Mouse (Mus musculus): Measurements from ENCODE around the gene Olfr432. TPM values are rescaled to one million over a fixed set of nuclear protein-coding genes. Genes with fewer than 3 reads are reported as not detected.
"Not testable (repeated sequence)": the region's sequence is repeated elsewhere in the genome, so short reads cannot be mapped to it uniquely, and the experiment has no call there.

The Olfr432 gene
- polyA plus RNA-seq, 2 experiments = not detected

DNA sequence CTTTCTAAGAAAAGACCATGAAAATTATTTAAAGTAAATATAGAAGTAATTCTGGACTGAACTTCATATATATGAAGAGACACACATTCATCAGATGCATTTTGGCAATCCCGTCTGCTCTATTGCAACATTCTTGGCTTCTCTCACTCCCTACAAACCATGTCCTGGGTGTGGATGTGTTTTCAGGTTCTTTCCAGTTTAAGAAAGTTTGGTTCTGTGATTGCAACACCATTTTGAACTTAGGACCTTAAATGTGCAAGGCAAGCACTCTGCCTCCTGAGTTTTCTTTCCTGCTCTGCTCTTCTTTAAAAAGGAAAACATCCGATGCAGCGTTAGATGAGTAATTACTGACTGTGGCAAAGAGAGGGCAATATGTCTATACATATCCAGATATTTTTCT, 10.5 kb upstream of the Olfr432 start:
- Histone ChIP-seq H3K9me3 (ENCODE audit: control insufficient read depth, low read length) (no peaks in the 10 kb centered on the region), H3K27ac (replicated peaks; ENCODE audit: low read depth, low read length) (no peak overlapping the region), H3K4me2 (replicated peaks; ENCODE audit: low read depth, low read length, severe bottlenecking) (no peak overlapping the region), H3K27me3 (ENCODE audit: control insufficient read depth, insufficient read depth, low read length) (no peaks in the 10 kb centered on the region), H3K9ac (ENCODE audit: low read depth, low read length, severe bottlenecking) (no peak overlapping the region), H3K4me1 (ENCODE audit: control insufficient read depth, insufficient read depth, low read length) (no peaks in the 10 kb centered on the region), H3K36me3 (ENCODE audit: control insufficient read depth, insufficient read depth, low read length) (no peaks in the 10 kb centered on the region), H3K4me3 (replicated peaks; ENCODE audit: low read length) (no peak overlapping the region)
- ATAC-seq (ENCODE audit: low FRiP score, low read depth) (no peak), DNase-seq (ENCODE audit: low spot score) (no peak)
- 89% methylated on average over 3 of the region's 3 CpGs for WGBS
- TF ChIP-seq POLR2A (IDR thresholded peaks at IDR 0.05; ENCODE audit: borderline replicate concordance, extremely low read depth, insufficient read depth, insufficient read length) = no peak

DNA sequence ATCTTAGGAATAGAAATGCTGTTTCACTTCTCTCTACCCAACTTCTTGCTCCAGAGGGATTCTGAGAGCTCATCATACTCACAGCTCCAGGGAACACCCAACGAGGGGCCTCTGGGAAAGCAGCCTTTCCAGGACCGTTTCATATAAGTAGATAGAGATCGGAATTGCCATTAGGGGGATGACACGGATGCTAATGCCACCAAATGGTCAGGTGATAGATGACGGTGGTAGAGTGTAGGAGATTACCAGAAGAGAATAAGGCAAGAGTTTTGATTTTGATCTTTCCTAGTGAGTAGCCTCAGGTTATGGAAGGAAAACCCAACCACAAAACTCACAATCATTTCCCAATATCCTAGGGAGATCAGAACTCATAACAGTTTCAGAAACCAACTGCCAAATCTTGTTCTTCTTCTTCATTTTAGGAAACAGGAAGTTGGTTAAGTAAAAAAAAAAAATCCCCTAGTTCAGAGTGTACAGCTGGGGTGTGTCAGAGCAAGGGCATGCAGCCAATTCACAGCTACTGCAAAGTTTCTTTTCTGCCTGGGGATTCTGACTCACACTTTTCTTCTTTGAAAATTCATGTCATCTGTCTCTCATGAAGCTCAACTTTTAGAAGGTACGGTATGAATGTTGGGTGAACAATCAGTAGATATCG, 8.4 kb upstream of the Olfr432 start, which contains the start of gene Olfr433:
Gene Olfr433, plus strand, starts transcription at position 183 of the 655 bp plus-strand sequence.
- H3K4me1 ChIP-seq (ENCODE audit: control insufficient read depth, insufficient read depth, low read length) = no peaks in the 10 kb centered on the region
- WGBS = 74% methylated on average over 7 of the region's 7 CpGs
- H3K27ac ChIP-seq (replicated peaks; ENCODE audit: low read depth, low read length) = no peak within 1 kb of the TSS
- no peaks in the 10 kb centered on the region for H3K9me3 ChIP-seq (ENCODE audit: control insufficient read depth, low read length)
- ATAC-seq (ENCODE audit: low FRiP score, low read depth) (no peak), DNase-seq (ENCODE audit: low spot score) (peak; percentile 5)
- no peaks in the 10 kb centered on the region for H3K36me3 ChIP-seq (ENCODE audit: control insufficient read depth, insufficient read depth, low read length)
- H3K4me3 ChIP-seq (replicated peaks; ENCODE audit: low read length) = no peak within 1 kb of the TSS
- no peak within 1 kb of the TSS for H3K4me2 ChIP-seq (replicated peaks; ENCODE audit: low read depth, low read length, severe bottlenecking)
- TF ChIP-seq POLR2A (IDR thresholded peaks at IDR 0.05; ENCODE audit: borderline replicate concordance, extremely low read depth, insufficient read depth, insufficient read length) = no peak
- no peaks in the 10 kb centered on the region for H3K27me3 ChIP-seq (ENCODE audit: control insufficient read depth, insufficient read depth, low read length)
- no peak within 1 kb of the TSS for H3K9ac ChIP-seq (ENCODE audit: low read depth, low read length, severe bottlenecking)

DNA sequence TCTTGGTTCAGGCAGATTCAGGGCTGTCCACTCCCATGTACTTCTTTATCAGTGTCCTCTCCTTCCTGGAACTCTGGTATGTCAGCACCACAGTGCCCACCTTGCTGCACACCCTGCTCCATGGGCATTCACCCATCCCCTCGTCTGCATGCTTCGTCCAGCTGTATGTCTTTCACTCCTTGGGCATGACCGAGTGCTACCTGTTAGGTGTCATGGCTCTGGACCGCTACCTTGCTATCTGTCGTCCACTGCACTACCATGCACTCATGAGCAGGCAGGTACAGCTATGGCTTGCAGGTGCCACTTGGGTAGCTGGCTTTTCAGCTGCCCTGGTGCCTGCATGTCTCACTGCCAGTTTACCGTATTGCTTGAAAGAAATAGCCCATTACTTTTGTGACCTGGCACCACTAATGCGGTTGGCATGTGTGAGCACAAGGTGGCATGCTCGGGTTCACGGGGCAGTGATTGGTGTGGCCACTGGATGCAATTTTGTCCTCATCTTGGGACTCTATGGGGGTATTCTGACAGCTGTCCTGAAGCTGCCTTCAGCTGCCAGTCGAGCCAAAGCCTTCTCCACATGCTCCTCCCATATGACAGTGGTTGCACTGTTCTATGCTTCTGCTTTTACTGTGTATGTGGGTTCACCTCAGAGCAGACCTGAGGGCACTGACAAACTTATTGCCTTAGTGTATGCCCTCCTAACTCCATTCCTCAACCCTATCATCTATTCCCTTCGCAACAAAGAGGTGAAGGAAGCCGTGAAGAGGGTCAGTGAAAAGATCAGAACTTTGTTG, 6.7 kb upstream of the Olfr432 start:
- H3K4me1 ChIP-seq (ENCODE audit: control insufficient read depth, insufficient read depth, low read length); H3K4me2 ChIP-seq (replicated peaks; ENCODE audit: low read depth, low read length, severe bottlenecking); H3K9ac ChIP-seq (ENCODE audit: low read depth, low read length, severe bottlenecking); H3K27ac ChIP-seq (replicated peaks; ENCODE audit: low read depth, low read length); H3K36me3 ChIP-seq (ENCODE audit: control insufficient read depth, insufficient read depth, low read length); DNase-seq (ENCODE audit: low spot score); H3K4me3 ChIP-seq (replicated peaks; ENCODE audit: low read length); ATAC-seq (ENCODE audit: low FRiP score, low read depth); H3K27me3 ChIP-seq (ENCODE audit: control insufficient read depth, insufficient read depth, low read length); H3K9me3 ChIP-seq (ENCODE audit: control insufficient read depth, low read length): not testable (repeated sequence)
- 89% methylated on average over 12 of the region's 12 CpGs for WGBS

DNA sequence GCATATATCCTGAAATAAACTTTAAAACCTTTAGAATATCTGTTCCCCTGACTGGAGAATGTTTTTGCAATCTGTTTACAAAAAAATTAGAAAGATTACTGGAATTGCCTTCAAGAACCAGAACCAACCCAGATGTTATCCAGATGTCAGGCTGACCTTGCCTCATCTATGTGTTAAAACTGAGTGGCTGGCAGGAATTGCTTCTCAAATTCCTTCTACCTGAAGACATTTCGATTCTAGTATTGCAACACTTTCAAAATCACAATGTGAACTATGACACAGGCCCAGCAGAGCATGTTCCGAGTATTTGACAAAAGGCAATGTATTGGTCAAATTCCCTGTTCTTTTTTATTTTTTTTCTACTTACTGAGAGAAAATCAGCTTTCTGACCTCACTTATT, 4.6 kb upstream of the Olfr432 start:
- Histone ChIP-seq H3K27me3 (ENCODE audit: control insufficient read depth, insufficient read depth, low read length) (no peaks in the 10 kb centered on the region), H3K9ac (ENCODE audit: low read depth, low read length, severe bottlenecking) (no peak overlapping the region), H3K4me1 (ENCODE audit: control insufficient read depth, insufficient read depth, low read length) (no peaks in the 10 kb centered on the region), H3K4me3 (replicated peaks; ENCODE audit: low read length) (no peak overlapping the region), H3K4me2 (replicated peaks; ENCODE audit: low read depth, low read length, severe bottlenecking) (no peak overlapping the region), H3K36me3 (ENCODE audit: control insufficient read depth, insufficient read depth, low read length) (no peaks in the 10 kb centered on the region), H3K27ac (replicated peaks; ENCODE audit: low read depth, low read length) (no peak overlapping the region), H3K9me3 (ENCODE audit: control insufficient read depth, low read length) (no peaks in the 10 kb centered on the region)
- ATAC-seq (ENCODE audit: low FRiP score, low read depth) (no peak), DNase-seq (ENCODE audit: low spot score) (peak; percentile 28)
- TF ChIP-seq POLR2A (IDR thresholded peaks at IDR 0.05; ENCODE audit: borderline replicate concordance, extremely low read depth, insufficient read depth, insufficient read length) = no peak
- 51% methylated on average over 2 of the region's 2 CpGs for WGBS

DNA sequence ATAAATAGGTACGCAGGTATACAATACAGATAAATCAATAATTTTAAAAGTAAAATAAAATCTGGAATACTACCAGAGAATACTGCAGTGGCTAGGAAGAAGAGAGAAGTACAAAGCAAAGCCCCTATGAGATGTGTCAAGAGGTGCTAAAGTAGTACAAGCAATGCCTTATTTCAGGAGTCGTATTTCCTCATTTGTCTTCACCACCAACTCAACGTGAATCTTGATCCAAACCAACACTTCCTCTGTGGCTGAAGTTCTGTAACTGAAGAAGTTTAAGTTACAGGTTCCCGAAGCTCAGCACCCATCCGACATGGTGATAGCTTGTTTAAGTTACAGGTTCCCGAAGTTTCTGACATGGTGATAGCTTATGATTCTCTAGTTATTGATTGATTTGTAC, 778 bp upstream of the Olfr432 start:
- not testable (repeated sequence) for H3K9me3 ChIP-seq (ENCODE audit: control insufficient read depth, low read length); H3K4me1 ChIP-seq (ENCODE audit: control insufficient read depth, insufficient read depth, low read length); H3K9ac ChIP-seq (ENCODE audit: low read depth, low read length, severe bottlenecking); H3K4me3 ChIP-seq (replicated peaks; ENCODE audit: low read length); DNase-seq (ENCODE audit: low spot score); H3K27ac ChIP-seq (replicated peaks; ENCODE audit: low read depth, low read length); ATAC-seq (ENCODE audit: low FRiP score, low read depth); H3K27me3 ChIP-seq (ENCODE audit: control insufficient read depth, insufficient read depth, low read length); H3K4me2 ChIP-seq (replicated peaks; ENCODE audit: low read depth, low read length, severe bottlenecking); H3K36me3 ChIP-seq (ENCODE audit: control insufficient read depth, insufficient read depth, low read length)
- WGBS = 74% methylated on average over 6 of the region's 6 CpGs

DNA sequence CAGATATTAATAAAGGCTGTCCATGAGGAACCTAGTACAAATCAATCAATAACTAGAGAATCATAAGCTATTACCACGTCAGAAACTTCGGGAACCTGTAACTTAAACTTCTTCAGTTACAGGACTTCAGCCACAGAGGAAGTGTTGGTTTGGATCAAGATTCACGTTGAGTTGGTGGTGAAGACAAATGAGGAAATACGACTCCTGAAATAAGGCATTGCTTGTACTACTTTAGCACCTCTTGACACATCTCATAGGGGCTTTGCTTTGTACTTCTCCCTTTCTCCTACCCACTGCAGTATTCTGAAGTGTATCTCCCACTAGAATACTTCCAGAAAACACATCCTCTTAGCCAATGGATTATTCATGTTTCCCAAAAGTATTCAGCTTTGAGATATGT, 352 bp downstream of the Olfr432 start:
- WGBS = 50% methylated on average over 4 of the region's 4 CpGs
- not testable (repeated sequence) for H3K4me2 ChIP-seq (replicated peaks; ENCODE audit: low read depth, low read length, severe bottlenecking); DNase-seq (ENCODE audit: low spot score); H3K27me3 ChIP-seq (ENCODE audit: control insufficient read depth, insufficient read depth, low read length); H3K36me3 ChIP-seq (ENCODE audit: control insufficient read depth, insufficient read depth, low read length); H3K9ac ChIP-seq (ENCODE audit: low read depth, low read length, severe bottlenecking); H3K4me3 ChIP-seq (replicated peaks; ENCODE audit: low read length); ATAC-seq (ENCODE audit: low FRiP score, low read depth); H3K4me1 ChIP-seq (ENCODE audit: control insufficient read depth, insufficient read depth, low read length); H3K27ac ChIP-seq (replicated peaks; ENCODE audit: low read depth, low read length); H3K9me3 ChIP-seq (ENCODE audit: control insufficient read depth, low read length)

Data from limb, embryonic 14.5 days (tissue).